Mouse (Mus musculus) forebrain, postnatal 0 days (tissue): ENCODE data around the gene Hmgb1. TPM values are rescaled to one million over a fixed set of nuclear protein-coding genes. Genes with fewer than 3 reads are reported as not detected.

Experiments used
- ATAC-seq: fragments of 200-750 bp; cut with Nextera tagmentation; 2 replicates; pipeline ENCODE4 v1.8.0; 2017; ENCODE audit warnings: mild to moderate bottlenecking, moderate library complexity
- DNase-seq: peaks from one replicate; pipeline ENCODE4 v3.0.0-alpha.2; 2015
- H3K27ac ChIP-seq: fragments of 300-500 bp; sonication (generic); 2 replicates; pipeline ENCODE4 v1.5.1; 2014; ENCODE audit warnings: low read depth, mild to moderate bottlenecking, antibody characterized with exemption, low read length, moderate library complexity, mixed read lengths
- H3K27me3 ChIP-seq: fragments of 300-500 bp; sonication (generic); 2 replicates; pipeline ENCODE4 v1.6.1; 2014; ENCODE audit warnings: mild to moderate bottlenecking, low read length, mixed read lengths; ENCODE audit not compliant: insufficient read depth
- H3K36me3 ChIP-seq: fragments of 300-500 bp; sonication (generic); 2 replicates; pipeline ENCODE4 v1.6.1; 2014; ENCODE audit warnings: mild to moderate bottlenecking, moderate library complexity; ENCODE audit not compliant: insufficient read depth
- H3K4me1 ChIP-seq: fragments of 300-500 bp; sonication (generic); 2 replicates; pipeline ENCODE4 v1.6.1; 2014; ENCODE audit warnings: antibody characterized with exemption; ENCODE audit not compliant: insufficient read depth
- H3K4me2 ChIP-seq: fragments of 300-500 bp; sonication (generic); 2 replicates; pipeline ENCODE4 v1.6.1; 2014; ENCODE audit warnings: low read depth, mild to moderate bottlenecking, moderate library complexity
- H3K4me3 ChIP-seq: fragments of 300-500 bp; sonication (generic); 2 replicates; pipeline ENCODE4 v1.5.1; 2014; ENCODE audit warnings: low read depth, low read length, mixed read lengths
- H3K9ac ChIP-seq: fragments of 300-500 bp; sonication (generic); 2 replicates; pipeline ENCODE4 v1.6.1; 2014; ENCODE audit warnings: mild to moderate bottlenecking
- H3K9me3 ChIP-seq: fragments of 300-500 bp; sonication (generic); 2 replicates; pipeline ENCODE4 v1.6.1; 2016; ENCODE audit warnings: low read length
- CTCF ChIP-seq: sonication (generic); IDR thresholded peaks from 2 replicates; pipeline ENCODE4 v1.5.1; 2016; ENCODE audit warnings: antibody characterized with exemption, control low read depth, low read depth
- WGBS: fragments of 180-500 bp; shearing (Covaris S2); extraction: QIAGEN DNeasy Blood & Tissue Kit; methylation state at CpG from one replicate; pipeline ENCODE4 v1.1.7; 2014; 5-methylcytosine and 5-hydroxymethylcytosine counted together
- polyA plus RNA-seq: library from polyadenylated mRNA; unstranded; fragments of >200 nt; fragmentation: Nextera tagmentation; extraction: Ambion mirVana; gene quantifications from 2 replicates; pipeline ENCODE4 v1.2.1, GENCODE M21; 2015
- total RNA-seq: library from RNA; depleted of rRNA; stranded (reverse); fragments of >200 nt; gene quantifications from 2 replicates; pipeline ENCODE4 v1.2.3, GENCODE M21; 2014

Gene Hmgb1
- total and polyA plus RNA-seq, 2 experiments from 2014 or later = 446 to 892 TPM

DNA sequence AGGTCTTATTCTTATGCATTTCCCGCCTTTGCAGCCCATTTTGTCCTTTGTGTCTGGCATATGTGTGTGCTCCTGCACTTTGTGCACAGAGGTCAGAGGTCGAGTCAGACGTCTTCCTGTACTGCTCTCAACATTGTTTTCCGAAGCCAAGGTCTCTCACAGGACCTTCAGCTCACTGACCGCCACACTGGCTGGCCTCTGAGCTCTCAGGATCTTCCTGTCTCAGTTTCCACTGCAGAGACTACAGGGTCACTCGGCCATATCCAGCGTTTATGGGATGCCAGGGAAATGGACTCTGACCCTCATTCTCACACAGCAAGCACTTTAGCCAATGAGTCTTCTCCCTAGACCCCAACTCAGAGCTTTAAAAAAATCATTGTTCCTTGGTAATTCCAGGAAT, 19.4 kb downstream of the Hmgb1 start:
- no peak for TF ChIP-seq CTCF
- no peaks in the 10 kb centered on the region for H3K4me1 ChIP-seq
- H3K9me3 ChIP-seq = no peaks in the 10 kb centered on the region
- H3K36me3 ChIP-seq = no peaks in the 10 kb centered on the region
- 72% methylated on average over 7 of the region's 7 CpGs for WGBS
- no peaks in the 10 kb centered on the region for H3K27me3 ChIP-seq
- no peak overlapping the region for H3K4me2 ChIP-seq
- DNase-seq (no peak), ATAC-seq (no peak)
- no peak overlapping the region for H3K9ac ChIP-seq
- no peak overlapping the region for H3K4me3 ChIP-seq
- H3K27ac ChIP-seq = no peak overlapping the region

DNA sequence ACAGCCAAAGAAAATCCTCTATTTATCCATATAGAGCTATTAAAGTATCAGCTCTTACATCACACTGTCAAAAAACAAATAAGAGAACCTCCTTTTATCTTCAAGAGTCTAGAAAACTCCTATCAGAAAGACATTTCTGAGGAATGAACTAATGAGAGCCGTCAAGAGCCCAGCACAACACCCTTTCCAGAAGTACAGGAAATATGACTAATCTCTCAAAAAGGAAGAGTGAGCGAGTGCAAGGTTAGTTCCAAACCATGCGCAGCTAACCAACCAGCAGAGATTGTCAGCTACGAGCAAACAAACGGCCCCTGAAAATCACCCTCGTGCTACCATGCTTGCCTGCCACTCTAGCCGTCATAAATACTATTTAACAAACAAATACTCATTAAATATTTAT, 21.4 kb downstream of the Hmgb1 start:
- TF ChIP-seq CTCF = no peak
- H3K4me1 ChIP-seq = no peaks in the 10 kb centered on the region
- DNase-seq (no peak), ATAC-seq (no peak)
- no peaks in the 10 kb centered on the region for H3K27me3 ChIP-seq
- H3K36me3 ChIP-seq = no peaks in the 10 kb centered on the region
- H3K4me3 ChIP-seq = no peak overlapping the region
- WGBS = 73% methylated on average over 7 of the region's 7 CpGs
- no peak overlapping the region for H3K27ac ChIP-seq
- H3K4me2 ChIP-seq = no peak overlapping the region
- H3K9me3 ChIP-seq = no peaks in the 10 kb centered on the region
- no peak overlapping the region for H3K9ac ChIP-seq

DNA sequence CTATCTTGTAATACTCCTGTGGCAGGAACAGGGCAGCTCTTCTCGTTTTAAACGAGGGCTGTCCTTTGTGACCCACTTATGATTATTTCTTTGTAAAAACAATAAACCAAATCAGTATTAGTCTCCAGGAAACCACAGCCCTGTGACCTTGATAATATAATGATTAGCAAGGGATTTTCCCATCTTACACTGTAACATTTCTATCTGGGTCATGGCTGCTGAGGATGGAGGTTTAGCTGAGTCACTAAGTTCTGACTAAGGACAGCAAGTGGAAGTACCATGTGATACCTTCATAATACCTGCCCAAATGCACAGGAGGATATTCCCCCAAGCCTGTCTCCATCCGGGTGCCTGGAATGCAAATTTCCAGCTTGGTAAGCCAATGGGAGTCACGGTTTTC, 23.8 kb downstream of the Hmgb1 start:
- Histone ChIP-seq H3K4me1 (no peaks in the 10 kb centered on the region), H3K4me3 (no peak overlapping the region), H3K36me3 (no peaks in the 10 kb centered on the region), H3K4me2 (no peak overlapping the region), H3K27me3 (no peaks in the 10 kb centered on the region), H3K9me3 (no peaks in the 10 kb centered on the region), H3K27ac (no peak overlapping the region), H3K9ac (no peak overlapping the region)
- 78% methylated on average over 4 of the region's 4 CpGs for WGBS
- ATAC-seq = no peak
- DNase-seq = no peak
- TF ChIP-seq CTCF = no peak

DNA sequence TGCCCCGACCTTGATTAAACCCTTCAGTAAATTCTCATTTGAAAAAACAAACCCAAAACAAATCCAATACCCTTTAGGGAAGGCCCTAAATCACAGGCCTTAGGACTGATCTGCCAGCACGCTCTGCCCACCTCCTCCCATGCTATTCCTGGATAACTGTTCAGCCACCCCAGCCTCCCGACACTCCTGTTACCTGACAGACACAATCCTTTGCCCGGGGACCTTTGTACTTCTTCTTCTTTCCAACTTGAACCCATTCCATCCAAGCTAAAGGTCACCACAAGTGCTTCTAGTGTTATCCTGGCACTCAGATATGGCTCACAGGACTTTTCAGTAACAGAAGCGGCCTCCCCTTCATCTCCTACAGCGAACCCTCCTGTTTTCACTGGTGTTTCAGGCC, 25.3 kb downstream of the Hmgb1 start:
- H3K4me2 ChIP-seq = no peak overlapping the region
- TF ChIP-seq CTCF = no peak
- H3K9me3 ChIP-seq = no peaks in the 10 kb centered on the region
- H3K36me3 ChIP-seq = no peaks in the 10 kb centered on the region
- H3K4me3 ChIP-seq = no peak overlapping the region
- no peak for ATAC-seq
- DNase-seq = no peak
- H3K4me1 ChIP-seq = no peaks in the 10 kb centered on the region
- no peak overlapping the region for H3K9ac ChIP-seq
- WGBS = 90% methylated on average over 6 of the region's 6 CpGs
- H3K27ac ChIP-seq = no peak overlapping the region
- H3K27me3 ChIP-seq = no peaks in the 10 kb centered on the region

DNA sequence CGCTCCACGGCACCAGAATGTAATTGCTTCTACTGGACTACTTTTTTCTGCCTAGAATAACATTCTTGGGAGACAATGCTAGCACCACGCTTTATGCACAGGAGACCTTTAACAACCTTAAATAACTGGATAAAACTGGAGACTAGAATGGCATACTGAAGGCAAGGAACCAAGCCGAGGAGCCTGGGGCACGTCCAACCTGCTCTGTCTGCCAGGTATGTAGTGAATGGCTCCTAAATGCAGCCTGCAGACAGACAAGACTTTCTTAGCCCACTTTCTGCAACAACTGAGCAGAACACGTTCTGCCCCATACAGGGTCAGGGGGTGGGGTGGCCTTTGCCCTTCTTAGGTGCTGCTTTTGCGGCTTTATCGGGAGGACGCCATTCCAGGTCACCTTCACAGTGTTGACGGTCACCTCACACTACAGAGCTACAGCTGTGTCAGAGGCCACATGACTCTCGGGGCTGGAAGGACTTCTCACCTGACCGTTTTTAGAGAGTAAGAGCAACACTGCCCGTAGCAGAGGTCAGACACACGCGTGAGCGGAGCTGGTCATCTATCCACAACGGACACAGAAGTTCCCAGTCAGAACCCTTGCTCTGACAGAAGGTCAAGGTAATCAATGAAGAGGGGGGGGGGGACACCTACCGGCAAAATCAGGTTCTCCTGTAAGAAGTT, 27.3 kb downstream of the Hmgb1 start:
- DNase-seq (no peak), ATAC-seq (no peak)
- Histone ChIP-seq H3K4me2 (no peak overlapping the region), H3K9ac (no peak overlapping the region), H3K9me3 (no peaks in the 10 kb centered on the region), H3K27ac (no peak overlapping the region), H3K27me3 (no peaks in the 10 kb centered on the region), H3K4me3 (no peak overlapping the region), H3K4me1 (no peaks in the 10 kb centered on the region), H3K36me3 (no peaks in the 10 kb centered on the region)
- no peak for TF ChIP-seq CTCF
- 93% methylated on average over 18 of the region's 18 CpGs for WGBS

GRCm38 (mm10) chr5:149152774-149153155, 31.5 kb downstream of the Hmgb1 start:
- H3K9me3 ChIP-seq = no peaks in the 10 kb centered on the region
- H3K9ac ChIP-seq = no peak overlapping the region
- no peak overlapping the region for H3K27ac ChIP-seq
- no peak overlapping the region for H3K4me2 ChIP-seq
- H3K4me1 ChIP-seq = no peaks in the 10 kb centered on the region
- DNase-seq = no peak
- H3K27me3 ChIP-seq = no peaks in the 10 kb centered on the region
- H3K4me3 ChIP-seq = no peak overlapping the region
- no peak for TF ChIP-seq CTCF
- H3K36me3 ChIP-seq = no peaks in the 10 kb centered on the region
- WGBS = 59% methylated on average over 12 of the region's 12 CpGs
- no peak for ATAC-seq

DNA sequence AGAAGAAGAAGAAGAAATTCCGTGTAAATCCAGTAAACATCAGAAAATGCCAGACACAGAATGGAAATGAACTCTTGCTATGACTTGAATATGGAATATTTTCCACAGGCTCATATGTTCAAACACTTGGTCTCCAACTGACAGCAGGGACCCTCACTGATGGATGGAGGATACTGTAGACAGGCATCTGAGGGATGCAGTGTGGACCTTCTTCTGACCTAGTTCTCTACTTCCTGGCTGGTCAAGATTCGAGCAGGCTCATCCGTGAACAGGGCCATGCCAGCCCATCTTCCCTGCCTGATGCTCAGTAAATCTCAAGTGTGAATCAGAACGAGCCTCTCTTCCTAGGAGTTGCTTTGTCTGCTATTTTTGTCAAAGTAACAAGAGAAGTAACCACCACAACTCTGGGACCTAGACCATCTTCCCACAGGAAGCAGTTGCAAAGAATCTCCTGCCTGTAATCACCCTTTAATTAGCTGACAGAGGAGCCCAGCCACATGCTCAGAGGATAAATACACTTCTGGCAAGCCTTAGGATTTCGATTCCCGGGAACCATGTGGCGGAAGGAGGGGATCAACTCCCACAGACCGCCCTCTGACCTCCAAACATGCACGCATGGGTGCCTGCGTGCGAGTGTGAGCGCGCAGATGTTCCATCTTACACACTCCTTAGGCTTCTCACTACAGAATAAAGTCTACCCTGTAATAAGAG, 32.1 kb downstream of the Hmgb1 start:
- H3K27ac ChIP-seq = no peak overlapping the region
- H3K9ac ChIP-seq = no peak overlapping the region
- H3K9me3 ChIP-seq = no peaks in the 10 kb centered on the region
- whole genome bisulfite sequencing = 43% methylated on average over 13 of the region's 13 CpGs
- H3K4me3 ChIP-seq = no peak overlapping the region
- no peak for ATAC-seq
- no peaks in the 10 kb centered on the region for H3K36me3 ChIP-seq
- H3K4me2 ChIP-seq = no peak overlapping the region
- H3K27me3 ChIP-seq = no peaks in the 10 kb centered on the region
- H3K4me1 ChIP-seq = no peaks in the 10 kb centered on the region
- DNase-seq = no peak
- no peak for TF ChIP-seq CTCF
